Mouse (Mus musculus): ENCODE measurements around the gene Mafg. TPM values are rescaled to one million over a fixed set of nuclear protein-coding genes. Genes with fewer than 3 reads are reported as not detected.

Mafg gene
- total and polyA plus RNA-seq, 3 experiments = 17.0 to 63.7 (median 29.3) TPM

DNA sequence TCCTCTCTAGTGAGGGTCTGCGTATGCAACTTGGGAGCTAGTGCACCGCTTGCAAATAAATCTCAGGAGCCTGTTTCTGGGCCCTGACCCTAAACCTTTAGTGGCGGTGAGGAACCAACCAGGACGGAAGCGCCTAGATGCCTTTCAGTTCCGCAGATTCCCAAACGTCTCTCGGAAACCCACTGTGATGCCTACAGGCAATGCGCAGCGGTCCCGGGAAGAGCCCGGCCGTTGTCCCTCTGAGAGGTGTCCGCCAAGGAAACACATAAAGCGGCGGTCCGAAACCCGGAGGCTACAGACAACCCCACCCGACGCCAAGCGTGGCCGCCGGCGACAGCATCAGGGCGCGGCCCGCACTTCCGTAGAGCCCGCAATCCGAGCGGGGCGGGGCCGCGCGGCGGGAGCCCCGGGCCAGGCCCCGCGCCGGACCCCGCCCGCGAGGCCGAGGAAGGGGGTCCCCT, 52.5 kb downstream of the Mafg start:
- peaks cover 44 to 64% of the 10 kb centered on the region in 2 experiments for H3K36me3 ChIP-seq (replicated peaks in 1 of 2; ENCODE audit: control insufficient read depth in 1 of 2, insufficient read depth in 1 of 2, low read length in 1 of 2)
- TF ChIP-seq CHD1 (IDR thresholded peaks at IDR 0.05; ENCODE audit: low read depth, low read length) = 0 out of 2 replicates have a peak, but pooled peaks have one; percentile 32
- peak; percentile 67; the same call in 1 of the 2 replicates for TF ChIP-seq SIN3A (IDR thresholded peaks at IDR 0.05; ENCODE audit: low read length)
- no peak for TF ChIP-seq MAFK (IDR thresholded peaks at IDR 0.05; ENCODE audit: insufficient replicate concordance, low read length)
- peak overlapping the region; percentile 93 for H3K9ac ChIP-seq (ENCODE audit: insufficient read depth, low read depth)
- H3K9me3 ChIP-seq (replicated peaks; ENCODE audit: low read length) = peaks cover 4% of the 10 kb centered on the region
- dilution Hi-C loops (cut with MboI; ENCODE audit: extremely low pct_ligation_motif_present, extremely low pct_unique_long_range_greater_than_20kb, low sequenced_read_pairs) = no loop called here
- peak overlapping the region; percentile 27; the same call in 1 of the 2 replicates for H3K27ac ChIP-seq (ENCODE audit: insufficient read depth, low read depth)
- peak overlapping the region; percentile 77 to 99 (median 85) for H3K4me3 ChIP-seq (replicated peaks in 1 of 3; ENCODE audit: low read depth in 2 of 3, low read length in 2 of 3, poor library complexity in 1 of 3)
- H3K79me2 ChIP-seq (replicated peaks; ENCODE audit: control insufficient read depth, extremely low read depth, insufficient read depth, poor library complexity, severe bottlenecking) = peaks cover 27% of the 10 kb centered on the region
- no peak for DNase-seq (ENCODE audit: extremely low read depth)
- H3K4me2 ChIP-seq (ENCODE audit: insufficient read depth, low read depth, poor library complexity, severe bottlenecking) = peak overlapping the region; percentile 95
- H3K27me3 ChIP-seq (replicated peaks) = no peaks in the 10 kb centered on the region
- peaks cover 11 to 53% of the 10 kb centered on the region in 2 experiments for H3K4me1 ChIP-seq (ENCODE audit: control insufficient read depth in 1 of 2, insufficient read depth in 2 of 2)
- in situ Hi-C loops (cut with MboI; ENCODE audit: low pct_ligation_motif_present, low pct_unique_long_range_greater_than_20kb, low sequenced_read_pairs) = no loop called here

DNA sequence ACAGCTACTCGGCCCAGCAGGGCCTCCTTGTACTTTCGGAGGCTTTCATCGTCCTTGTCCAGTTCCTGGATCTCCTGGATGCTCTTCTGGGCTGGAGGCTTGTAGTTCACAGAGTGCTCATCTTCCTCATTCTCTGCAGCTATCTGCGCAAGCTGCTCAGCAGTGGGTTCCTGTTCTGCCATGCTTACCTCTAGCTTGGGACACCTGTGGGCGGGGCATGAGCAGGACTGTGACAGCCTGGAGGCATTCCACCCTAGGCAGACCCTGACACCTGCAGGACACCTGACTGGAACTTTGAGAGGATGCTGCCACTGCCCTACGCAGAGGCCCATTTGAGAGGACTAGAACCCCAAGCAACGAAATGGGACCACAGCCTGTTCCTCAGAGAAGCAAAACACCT, 53.2 kb downstream of the Mafg start:
- H3K27ac ChIP-seq (ENCODE audit: insufficient read depth, low read depth) = peak overlapping the region; percentile 27; the same call in 1 of the 2 replicates
- H3K9ac ChIP-seq (ENCODE audit: insufficient read depth, low read depth) = peak overlapping the region; percentile 93
- H3K9me3 ChIP-seq (replicated peaks; ENCODE audit: low read length) = peaks cover 4% of the 10 kb centered on the region
- in situ Hi-C loops (cut with MboI; ENCODE audit: low pct_ligation_motif_present, low pct_unique_long_range_greater_than_20kb, low sequenced_read_pairs) (no loop called here), dilution Hi-C loops (cut with MboI; ENCODE audit: extremely low pct_ligation_motif_present, extremely low pct_unique_long_range_greater_than_20kb, low sequenced_read_pairs) (no loop called here)
- H3K27me3 ChIP-seq (replicated peaks) = no peaks in the 10 kb centered on the region
- peak overlapping the region; percentile 77 to 99 (median 85) for H3K4me3 ChIP-seq (replicated peaks in 1 of 3; ENCODE audit: low read depth in 2 of 3, low read length in 2 of 3, poor library complexity in 1 of 3)
- peaks cover 27% of the 10 kb centered on the region for H3K79me2 ChIP-seq (replicated peaks; ENCODE audit: control insufficient read depth, extremely low read depth, insufficient read depth, poor library complexity, severe bottlenecking)
- DNase-seq (ENCODE audit: extremely low read depth) = peak; percentile 59
- TF ChIP-seq GABPA (IDR thresholded peaks at IDR 0.05; ENCODE audit: insufficient replicate concordance, low read depth, low read length) (no peak), RCOR1 (conservative IDR thresholded peaks at IDR 0.05; ENCODE audit: low read depth, low read length) (no peak), MAZ (IDR thresholded peaks at IDR 0.05; ENCODE audit: low read depth, low read length) (no peak), ZMIZ1 (IDR thresholded peaks at IDR 0.05; ENCODE audit: low read depth, low read length) (no peak), RAD21 (IDR thresholded peaks at IDR 0.05; ENCODE audit: low read depth, low read length) (no peak), E2F4 (IDR thresholded peaks at IDR 0.05; ENCODE audit: insufficient replicate concordance, low read depth, low read length) (no peak)
- H3K36me3 ChIP-seq (replicated peaks in 1 of 2; ENCODE audit: control insufficient read depth in 1 of 2, insufficient read depth in 1 of 2, low read length in 1 of 2) = peaks cover 39 to 58% of the 10 kb centered on the region in 2 experiments
- H3K4me1 ChIP-seq (ENCODE audit: control insufficient read depth in 1 of 2, insufficient read depth in 2 of 2) = peaks cover 11 to 56% of the 10 kb centered on the region in 2 experiments
- peak overlapping the region; percentile 95 for H3K4me2 ChIP-seq (ENCODE audit: insufficient read depth, low read depth, poor library complexity, severe bottlenecking)

DNA sequence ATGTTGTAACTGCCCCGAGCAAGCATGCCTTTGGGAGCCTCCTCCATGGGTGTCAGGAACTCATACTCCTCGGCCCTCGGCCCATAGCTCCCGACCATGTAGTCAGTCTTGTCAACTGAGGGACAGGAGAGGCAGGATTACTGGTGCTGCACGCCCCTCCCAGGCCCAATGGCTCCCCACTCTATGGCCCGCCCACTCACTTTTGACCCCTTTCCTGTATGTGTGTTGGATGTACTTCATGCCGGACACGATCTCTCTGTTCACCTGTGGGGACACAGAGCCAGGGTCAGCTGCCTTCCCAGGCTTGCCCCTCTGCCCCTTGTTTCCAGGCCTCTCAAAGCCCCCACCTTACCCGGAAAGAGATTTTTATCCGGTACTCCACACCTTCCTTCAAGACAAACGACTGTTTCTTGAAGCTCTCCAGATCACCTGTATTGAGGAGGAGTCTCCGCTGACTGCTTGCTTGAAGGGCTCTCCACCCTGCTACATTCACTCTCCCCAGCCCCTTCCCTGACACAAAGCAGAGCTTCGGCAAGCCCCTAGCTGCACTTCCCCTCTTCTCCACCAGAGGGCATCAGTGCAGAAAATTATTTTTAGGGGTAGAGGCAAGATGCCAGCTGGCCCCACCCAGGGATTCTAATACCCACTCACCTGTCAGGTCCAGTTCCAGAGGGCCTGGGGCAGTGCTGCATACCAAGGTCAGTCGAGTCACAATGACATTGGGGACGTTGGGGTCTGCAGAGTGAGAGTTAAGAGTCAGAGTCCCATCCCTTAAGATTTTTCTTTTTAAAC, 53.9 kb downstream of the Mafg start:
- Histone ChIP-seq H3K27me3 (replicated peaks) (no peaks in the 10 kb centered on the region), H3K79me2 (replicated peaks; ENCODE audit: control insufficient read depth, extremely low read depth, insufficient read depth, poor library complexity, severe bottlenecking) (peaks cover 27% of the 10 kb centered on the region), H3K4me1 (ENCODE audit: control insufficient read depth in 1 of 2, insufficient read depth in 2 of 2) (peaks cover 11 to 63% of the 10 kb centered on the region in 2 experiments), H3K27ac (ENCODE audit: insufficient read depth, low read depth) (no peak overlapping the region), H3K4me2 (ENCODE audit: insufficient read depth, low read depth, poor library complexity, severe bottlenecking) (peak overlapping the region; percentile 95), H3K9ac (ENCODE audit: insufficient read depth, low read depth) (peak overlapping the region; percentile 93; the same call in 1 of the 2 replicates), H3K9me3 (replicated peaks; ENCODE audit: low read length) (peaks cover 4% of the 10 kb centered on the region), H3K4me3 (replicated peaks in 1 of 3; ENCODE audit: low read depth in 2 of 3, low read length in 2 of 3, poor library complexity in 1 of 3) (peak overlapping the region; percentile 77 to 99 (median 85)), H3K36me3 (replicated peaks in 1 of 2; ENCODE audit: control insufficient read depth in 1 of 2, insufficient read depth in 1 of 2, low read length in 1 of 2) (peaks cover 36 to 54% of the 10 kb centered on the region in 2 experiments)
- in situ Hi-C loops (cut with MboI; ENCODE audit: low pct_ligation_motif_present, low pct_unique_long_range_greater_than_20kb, low sequenced_read_pairs) = no loop called here
- peak; percentile 84 for DNase-seq (ENCODE audit: extremely low read depth)
- dilution Hi-C loops (cut with MboI; ENCODE audit: extremely low pct_ligation_motif_present, extremely low pct_unique_long_range_greater_than_20kb, low sequenced_read_pairs) = no loop called here
- no peak for TF ChIP-seq JUN (IDR thresholded peaks at IDR 0.05; ENCODE audit: insufficient read depth, low read depth, low read length)
- no peak for TF ChIP-seq KAT2A (IDR thresholded peaks at IDR 0.05; ENCODE audit: insufficient replicate concordance, low read length)
- TF ChIP-seq NELFE (IDR thresholded peaks at IDR 0.05; ENCODE audit: low read depth, low read length) = no peak
- TF ChIP-seq BHLHE40 (IDR thresholded peaks at IDR 0.05; ENCODE audit: low read depth, low read length) = no peak
- TF ChIP-seq MAFK (IDR thresholded peaks at IDR 0.05; ENCODE audit: insufficient replicate concordance, low read length) = no peak
- peak; percentile 86 to 98 for TF ChIP-seq CTCF (conservative IDR thresholded peaks at IDR 0.05 in 1 of 2, IDR thresholded peaks at IDR 0.05 in 1 of 2; ENCODE audit: low read depth in 2 of 2, low read length in 2 of 2)
- no peak for TF ChIP-seq USF1 (IDR thresholded peaks at IDR 0.05; ENCODE audit: low read depth, low read length)
- TF ChIP-seq ELF1 (IDR thresholded peaks at IDR 0.05; ENCODE audit: low read depth, low read length) = no peak
- no peak for TF ChIP-seq PAX5 (IDR thresholded peaks at IDR 0.05; ENCODE audit: low read length)
- TF ChIP-seq SIN3A (IDR thresholded peaks at IDR 0.05; ENCODE audit: low read length) = peak; percentile 61
- peak; percentile 85 for TF ChIP-seq MEF2A (IDR thresholded peaks at IDR 0.05; ENCODE audit: borderline replicate concordance, low read depth, low read length)
- peak; percentile 69 for TF ChIP-seq SMC3 (IDR thresholded peaks at IDR 0.05; ENCODE audit: low read depth, low read length)
- no peak for TF ChIP-seq UBTF (IDR thresholded peaks at IDR 0.05; ENCODE audit: low read depth, low read length)
- TF ChIP-seq E2F4 (IDR thresholded peaks at IDR 0.05; ENCODE audit: insufficient replicate concordance, low read depth, low read length) = no peak
- TF ChIP-seq TCF12 (IDR thresholded peaks at IDR 0.05; ENCODE audit: low read depth, low read length) = 0 out of 2 replicates have a peak, but pooled peaks have one; percentile 34
- TF ChIP-seq HCFC1 (IDR thresholded peaks at IDR 0.05; ENCODE audit: low read depth, low read length) = no peak

All from CH12.LX (cell line).